Mouse (Mus musculus) telencephalon, adult 2 months (tissue): ENCODE results near the gene Pigz.
A peak's percentile ranks its signal among the peaks of the same experiment; 100 is the strongest.
"Not testable (repeated sequence)": the region's sequence is repeated elsewhere in the genome, so short reads cannot be mapped to it uniquely, and the experiment has no call there.

Experiments used
- DNase-seq: peaks from one replicate; pipeline ENCODE4 v3.0.0-alpha.2; 2011; ENCODE audit warnings: low read depth, low spot score

Gene Pigz

GRCm38 (mm10) chr16:31931330-31931729, 2.3 kb upstream of the Pigz start:
- DNase-seq = peak; percentile 57

GRCm38 (mm10) chr16:31932255-31932654, 1.4 kb upstream of the Pigz start:
- DNase-seq = peak; percentile 55

- peak; percentile 96 for DNase-seq
These were observed 582 bp upstream of the Pigz start for GRCm38 (mm10) chr16:31932840-31933697.

- no peak for DNase-seq
These were observed 929 bp downstream of the Pigz start for GRCm38 (mm10) chr16:31934550-31935010.

GRCm38 (mm10) chr16:31935091-31935979, 1.7 kb downstream of the Pigz start:
- DNase-seq = no peak

- no peak for DNase-seq
These were observed 2.9 kb downstream of the Pigz start for GRCm38 (mm10) chr16:31936568-31936967.

- DNase-seq = no peak
These were observed 5.2 kb downstream of the Pigz start for GRCm38 (mm10) chr16:31938856-31939255.

- DNase-seq = no peak
These were observed 6.9 kb downstream of the Pigz start for GRCm38 (mm10) chr16:31940586-31940985.

- peak; percentile 50 for DNase-seq
These were observed 10.3 kb downstream of the Pigz start for GRCm38 (mm10) chr16:31943980-31944379.

- DNase-seq = no peak
These were observed 11.1 kb downstream of the Pigz start for GRCm38 (mm10) chr16:31944698-31945255.

- no peak for DNase-seq
These were observed 11.7 kb downstream of the Pigz start for GRCm38 (mm10) chr16:31945372-31945771.

GRCm38 (mm10) chr16:31945986-31946385, 12.3 kb downstream of the Pigz start:
- not testable (repeated sequence) for DNase-seq

- DNase-seq = no peak
These were observed 13.7 kb downstream of the Pigz start for GRCm38 (mm10) chr16:31947333-31947732.

- DNase-seq = no peak
These were observed 14.3 kb downstream of the Pigz start for GRCm38 (mm10) chr16:31947901-31948316.

- peak; percentile 92 for DNase-seq
These were observed 14.7 kb downstream of the Pigz start, which contains the start of the genes 0610012G03Rik and Ncbp2 for GRCm38 (mm10) chr16:31948345-31948774. TSS of gene 0610012G03Rik (minus strand) at chr16:31948494. TSS of gene Ncbp2 (plus strand) at chr16:31948513.

- peak; percentile 33 for DNase-seq
These were observed 29.6 kb downstream of the Pigz start for GRCm38 (mm10) chr16:31963224-31963623.

GRCm38 (mm10) chr16:31975258-31975657, 41.6 kb downstream of the Pigz start:
- no peak for DNase-seq

GRCm38 (mm10) chr16:31979501-31979900, 45.9 kb downstream of the Pigz start:
- no peak for DNase-seq

GRCm38 (mm10) chr16:31980946-31981345, 47.3 kb downstream of the Pigz start:
- no peak for DNase-seq

- no peak for DNase-seq
These were observed 58.4 kb downstream of the Pigz start for GRCm38 (mm10) chr16:31992039-31992438.

- no peak for DNase-seq
These were observed 59.5 kb downstream of the Pigz start for GRCm38 (mm10) chr16:31993195-31993594.

- no peak for DNase-seq
These were observed 60.3 kb downstream of the Pigz start for GRCm38 (mm10) chr16:31993946-31994345.
